Mouse (Mus musculus) adrenal gland, adult 10 weeks (tissue): ENCODE results near the gene Olfr1440. TPM values are rescaled to one million over a fixed set of nuclear protein-coding genes. Genes with fewer than 3 reads are reported as not detected.

ENCODE experiments used
- polyA plus RNA-seq: library from polyadenylated mRNA; stranded (reverse); fragments of 350-450 nt; fragmentation: Illumina TruSeq; extraction: RNeasy Lipid Tissue Mini Kit (QIAGEN cat#74804); gene quantifications from one replicate; pipeline ENCODE4 v1.2.3, GENCODE M21; 2014; ENCODE audit warnings: low read depth, low replicate concordance

Gene Olfr1440
- polyA plus RNA-seq: not detected

GRCm38 (mm10) chr19:12386979-12387378 lies at the start of gene Olfr1440:
TSS of gene Olfr1440 (plus strand) at chr19:12387279.

DNA sequence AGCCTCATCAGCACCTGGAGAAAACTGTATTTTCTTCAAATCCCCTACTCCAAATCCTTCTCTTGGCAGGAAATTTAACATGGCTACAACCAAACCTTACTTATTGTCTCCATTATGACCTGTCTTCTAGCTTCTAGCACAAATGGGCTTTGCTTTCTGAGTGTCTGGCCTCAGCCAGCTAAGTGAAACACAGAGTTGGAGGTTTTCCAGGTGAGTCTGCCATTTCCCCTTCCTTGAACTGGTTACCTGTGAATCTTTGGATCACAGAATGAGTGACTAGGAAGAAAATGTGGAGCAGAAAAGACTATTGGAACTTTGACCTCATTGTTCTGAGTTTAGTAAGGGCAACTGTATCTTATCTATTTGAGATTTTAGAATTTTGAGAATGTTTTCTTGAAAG lies 30.3 kb downstream of the Olfr1440 start, which contains the start of gene Olfr1441:
Olfr1441 (plus strand) TSS at position 73 of the 400 bp plus-strand sequence.

DNA sequence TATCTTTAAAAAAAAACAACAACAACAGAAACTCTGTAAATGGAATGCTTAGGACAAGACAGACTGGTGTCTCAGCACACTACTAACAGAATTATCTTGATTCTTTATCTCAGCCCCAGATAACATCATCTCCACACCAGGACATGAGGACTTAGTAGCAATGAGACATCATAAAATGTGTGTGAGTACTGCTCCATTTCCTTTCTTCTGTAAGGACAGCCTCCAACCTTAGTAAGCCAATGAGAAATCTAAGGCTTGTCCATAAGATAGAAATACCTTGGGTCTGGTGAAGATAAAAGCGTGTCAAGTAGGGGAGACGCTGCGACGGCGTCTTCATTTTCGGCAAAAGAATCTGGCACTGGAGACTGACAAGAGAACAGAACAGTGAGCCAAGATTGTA lies 40.5 kb downstream of the Olfr1440 start, which contains the start of gene Pfpl:
Pfpl (plus strand) TSS at position 301 of the 400 bp plus-strand sequence.

Other genes with a start within 250 kb of the Olfr1440 start
- gene Olfr1555-ps1, start 217.2 kb upstream of the Olfr1440 start, polyA plus RNA-seq: not detected
- gene Olfr1431, start 186.6 kb upstream of the Olfr1440 start, polyA plus RNA-seq: not detected
- gene Olfr1432, start 154.7 kb upstream of the Olfr1440 start, polyA plus RNA-seq: not detected
- not detected for gene Olfr262, start 145.6 kb upstream of the Olfr1440 start, polyA plus RNA-seq
- not detected for gene Olfr235, start 126.2 kb upstream of the Olfr1440 start, polyA plus RNA-seq
- not detected for gene Olfr1434, start 107.4 kb upstream of the Olfr1440 start, polyA plus RNA-seq
- gene Olfr1436, start 88.1 kb upstream of the Olfr1440 start, polyA plus RNA-seq: not detected
- gene Olfr1437, start 62.2 kb upstream of the Olfr1440 start, polyA plus RNA-seq: not detected
- gene Olfr1438-ps1, start 51.4 kb upstream of the Olfr1440 start, polyA plus RNA-seq: not detected
- gene Olfr1441, start 30.2 kb downstream of the Olfr1440 start, polyA plus RNA-seq: not detected
- not detected for gene Pfpl, start 40.6 kb downstream of the Olfr1440 start, polyA plus RNA-seq
- 77.7 TPM for gene Mpeg1, start 73.5 kb downstream of the Olfr1440 start, polyA plus RNA-seq
- gene Dtx4, start 114.2 kb downstream of the Olfr1440 start, polyA plus RNA-seq: 22.3 TPM
- 20.9 TPM for gene Fam111a, start 158.5 kb downstream of the Olfr1440 start, polyA plus RNA-seq
- not detected for gene Gm4952, start 212.7 kb downstream of the Olfr1440 start, polyA plus RNA-seq
- gene Glyat, start 246.0 kb downstream of the Olfr1440 start, polyA plus RNA-seq: not detected